Mouse (Mus musculus): ENCODE results near the gene Nell2. TPM values are rescaled to one million over a fixed set of nuclear protein-coding genes. Genes with fewer than 3 reads are reported as not detected.

Gene Nell2
- polyA plus RNA-seq, 1 experiment from 2014 or later: 1.8 TPM

GRCm38 (mm10) chr15:95145118-95145517 lies 383.2 kb downstream of the Nell2 start:
- 72% methylated on average over 2 of the region's 2 CpGs for WGBS
- Histone ChIP-seq H3K9ac (ENCODE audit: low read depth, low read length) (no peak overlapping the region), H3K4me3 (ENCODE audit: low read depth, low read length) (no peak overlapping the region), H3K36me3 (ENCODE audit: control insufficient read depth, insufficient read depth, low read length) (no peaks in the 10 kb centered on the region), H3K27me3 (replicated peaks; ENCODE audit: control insufficient read depth, insufficient read depth, low read length) (no peaks in the 10 kb centered on the region), H3K4me1 (replicated peaks; ENCODE audit: control insufficient read depth, insufficient read depth, low read length) (no peaks in the 10 kb centered on the region), H3K27ac (ENCODE audit: low read depth, low read length) (no peak overlapping the region), H3K9me3 (ENCODE audit: control insufficient read depth, low read length) (no peaks in the 10 kb centered on the region; the same call in 1 of the 2 replicates), H3K4me2 (no peak overlapping the region)
- no peak for DNase-seq (ENCODE audit: low spot score)
- ATAC-seq (replicated peaks; ENCODE audit: low FRiP score): no peak

GRCm38 (mm10) chr15:95144131-95144530 lies 384.2 kb downstream of the Nell2 start:
- no peak overlapping the region for H3K4me2 ChIP-seq
- no peaks in the 10 kb centered on the region for H3K27me3 ChIP-seq (replicated peaks; ENCODE audit: control insufficient read depth, insufficient read depth, low read length)
- H3K9ac ChIP-seq (ENCODE audit: low read depth, low read length): no peak overlapping the region
- DNase-seq (ENCODE audit: low spot score): no peak
- H3K9me3 ChIP-seq (ENCODE audit: control insufficient read depth, low read length): no peaks in the 10 kb centered on the region; the same call in 1 of the 2 replicates
- H3K36me3 ChIP-seq (ENCODE audit: control insufficient read depth, insufficient read depth, low read length): no peaks in the 10 kb centered on the region
- H3K4me1 ChIP-seq (replicated peaks; ENCODE audit: control insufficient read depth, insufficient read depth, low read length): no peaks in the 10 kb centered on the region
- WGBS: 60% methylated on average over 2 of the region's 2 CpGs
- no peak for ATAC-seq (replicated peaks; ENCODE audit: low FRiP score)
- H3K4me3 ChIP-seq (ENCODE audit: low read depth, low read length): no peak overlapping the region
- no peak overlapping the region for H3K27ac ChIP-seq (ENCODE audit: low read depth, low read length)

GRCm38 (mm10) chr15:95138709-95139409 lies 389.5 kb downstream of the Nell2 start:
- Histone ChIP-seq H3K9me3 (ENCODE audit: control insufficient read depth, low read length) (no peaks in the 10 kb centered on the region), H3K4me1 (replicated peaks; ENCODE audit: control insufficient read depth, insufficient read depth, low read length) (no peaks in the 10 kb centered on the region), H3K27me3 (replicated peaks; ENCODE audit: control insufficient read depth, insufficient read depth, low read length) (no peaks in the 10 kb centered on the region), H3K4me2 (no peak overlapping the region), H3K27ac (ENCODE audit: low read depth, low read length) (no peak overlapping the region), H3K36me3 (ENCODE audit: control insufficient read depth, insufficient read depth, low read length) (no peaks in the 10 kb centered on the region), H3K9ac (ENCODE audit: low read depth, low read length) (no peak overlapping the region), H3K4me3 (ENCODE audit: low read depth, low read length) (no peak overlapping the region)
- no peak for ATAC-seq (replicated peaks; ENCODE audit: low FRiP score)
- WGBS: 69% methylated on average over 12 of the region's 12 CpGs
- no peak for DNase-seq (ENCODE audit: low spot score)

GRCm38 (mm10) chr15:95137018-95137810 lies 391.1 kb downstream of the Nell2 start:
- H3K4me2 ChIP-seq: no peak overlapping the region
- 81% methylated on average over 10 of the region's 10 CpGs for WGBS

GRCm38 (mm10) chr15:95135926-95136609 lies 392.3 kb downstream of the Nell2 start:
- no peaks in the 10 kb centered on the region for H3K4me1 ChIP-seq (replicated peaks; ENCODE audit: control insufficient read depth, insufficient read depth, low read length)
- H3K9ac ChIP-seq (ENCODE audit: low read depth, low read length): no peak overlapping the region
- H3K36me3 ChIP-seq (ENCODE audit: control insufficient read depth, insufficient read depth, low read length): no peaks in the 10 kb centered on the region
- H3K4me2 ChIP-seq: no peak overlapping the region
- H3K27me3 ChIP-seq (replicated peaks; ENCODE audit: control insufficient read depth, insufficient read depth, low read length): no peaks in the 10 kb centered on the region
- H3K4me3 ChIP-seq (ENCODE audit: low read depth, low read length): no peak overlapping the region
- 85% methylated on average over 17 of the region's 17 CpGs for WGBS
- no peak for ATAC-seq (replicated peaks; ENCODE audit: low FRiP score)
- no peak overlapping the region for H3K27ac ChIP-seq (ENCODE audit: low read depth, low read length)
- DNase-seq (ENCODE audit: low spot score): no peak
- no peaks in the 10 kb centered on the region for H3K9me3 ChIP-seq (ENCODE audit: control insufficient read depth, low read length)

More at GRCm38 (mm10) chr15:95137018-95137810, 391.1 kb downstream of the Nell2 start:
- Histone ChIP-seq H3K9ac (ENCODE audit: low read depth, low read length) (no peak overlapping the region), H3K9me3 (ENCODE audit: control insufficient read depth, low read length) (no peaks in the 10 kb centered on the region), H3K27ac (ENCODE audit: low read depth, low read length) (no peak overlapping the region), H3K4me1 (replicated peaks; ENCODE audit: control insufficient read depth, insufficient read depth, low read length) (no peaks in the 10 kb centered on the region), H3K4me3 (ENCODE audit: low read depth, low read length) (no peak overlapping the region), H3K36me3 (ENCODE audit: control insufficient read depth, insufficient read depth, low read length) (no peaks in the 10 kb centered on the region), H3K27me3 (replicated peaks; ENCODE audit: control insufficient read depth, insufficient read depth, low read length) (no peaks in the 10 kb centered on the region)
- DNase-seq (ENCODE audit: low spot score) (no peak), ATAC-seq (replicated peaks; ENCODE audit: low FRiP score) (no peak)

- Histone ChIP-seq H3K36me3 (ENCODE audit: control insufficient read depth, insufficient read depth, low read length) (no peaks in the 10 kb centered on the region), H3K4me3 (ENCODE audit: low read depth, low read length) (no peak overlapping the region), H3K27ac (ENCODE audit: low read depth, low read length) (no peak overlapping the region), H3K4me1 (replicated peaks; ENCODE audit: control insufficient read depth, insufficient read depth, low read length) (no peaks in the 10 kb centered on the region), H3K9ac (ENCODE audit: low read depth, low read length) (no peak overlapping the region), H3K9me3 (ENCODE audit: control insufficient read depth, low read length) (no peaks in the 10 kb centered on the region), H3K27me3 (replicated peaks; ENCODE audit: control insufficient read depth, insufficient read depth, low read length) (no peaks in the 10 kb centered on the region), H3K4me2 (no peak overlapping the region)
- no peak for DNase-seq (ENCODE audit: low spot score)
- ATAC-seq (replicated peaks; ENCODE audit: low FRiP score): no peak
- 66% methylated on average over 4 of the region's 4 CpGs for WGBS
Measured at GRCm38 (mm10) chr15:95131401-95131800, 397.0 kb downstream of the Nell2 start.

DNA sequence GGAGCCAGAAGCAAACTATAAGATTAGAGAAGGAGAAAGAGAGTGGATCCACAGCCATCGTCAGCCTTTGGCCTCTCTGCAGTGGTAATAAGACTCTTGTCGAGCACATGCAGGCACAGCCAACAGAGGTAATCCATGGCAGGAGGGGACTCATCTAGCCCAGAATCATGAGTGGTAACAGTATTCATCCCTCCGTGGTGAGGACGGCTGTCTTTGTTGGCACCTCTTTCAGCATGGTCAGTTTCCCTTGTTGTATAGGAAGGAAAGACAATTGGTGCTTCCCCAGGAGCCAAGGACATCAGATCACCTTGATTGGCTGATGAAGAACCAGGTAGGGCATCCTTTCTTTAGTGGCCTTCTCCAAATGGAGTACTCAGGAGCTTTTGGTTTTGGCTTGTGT lies 419.7 kb downstream of the Nell2 start:
- Histone ChIP-seq H3K4me1 (replicated peaks; ENCODE audit: control insufficient read depth, insufficient read depth, low read length) (no peaks in the 10 kb centered on the region), H3K27ac (ENCODE audit: low read depth, low read length) (no peak overlapping the region), H3K9me3 (ENCODE audit: control insufficient read depth, low read length) (no peaks in the 10 kb centered on the region), H3K4me2 (no peak overlapping the region), H3K27me3 (replicated peaks; ENCODE audit: control insufficient read depth, insufficient read depth, low read length) (no peaks in the 10 kb centered on the region), H3K36me3 (ENCODE audit: control insufficient read depth, insufficient read depth, low read length) (no peaks in the 10 kb centered on the region), H3K4me3 (ENCODE audit: low read depth, low read length) (no peak overlapping the region), H3K9ac (ENCODE audit: low read depth, low read length) (no peak overlapping the region)
- WGBS: 77% methylated on average over 4 of the region's 4 CpGs
- DNase-seq (ENCODE audit: low spot score) (no peak), ATAC-seq (replicated peaks; ENCODE audit: low FRiP score) (no peak)

GRCm38 (mm10) chr15:95107246-95107809 lies 421.0 kb downstream of the Nell2 start:
- H3K4me1 ChIP-seq (replicated peaks; ENCODE audit: control insufficient read depth, insufficient read depth, low read length): no peaks in the 10 kb centered on the region
- H3K4me3 ChIP-seq (ENCODE audit: low read depth, low read length): no peak overlapping the region
- no peak for DNase-seq (ENCODE audit: low spot score)
- H3K9me3 ChIP-seq (ENCODE audit: control insufficient read depth, low read length): no peaks in the 10 kb centered on the region
- H3K36me3 ChIP-seq (ENCODE audit: control insufficient read depth, insufficient read depth, low read length): no peaks in the 10 kb centered on the region
- 78% methylated on average over 8 of the region's 8 CpGs for WGBS
- H3K4me2 ChIP-seq: no peak overlapping the region
- ATAC-seq (replicated peaks; ENCODE audit: low FRiP score): no peak
- no peak overlapping the region for H3K9ac ChIP-seq (ENCODE audit: low read depth, low read length)
- no peak overlapping the region for H3K27ac ChIP-seq (ENCODE audit: low read depth, low read length)
- no peaks in the 10 kb centered on the region for H3K27me3 ChIP-seq (replicated peaks; ENCODE audit: control insufficient read depth, insufficient read depth, low read length)
